Mouse (Mus musculus) heart, adult 2 months (tissue): Measurements from ENCODE around the gene Dnase2b.

Experiments used
- CTCF ChIP-seq: fragments of 200-600 bp; IDR thresholded peaks from 2 replicates; pipeline ENCODE4 v1.8.1; 2022; ENCODE audit warnings: antibody characterized with exemption, mild to moderate bottlenecking, moderate library complexity
- POLR2A ChIP-seq: fragments of 200-500 bp; IDR thresholded peaks from 2 replicates; pipeline ENCODE4 v1.6.1; 2011; ENCODE audit warnings: mild to moderate bottlenecking, low read depth, low read length, control low read depth; ENCODE audit not compliant: insufficient read depth

GRCm38 (mm10) chr3:146620555-146621249, 5.3 kb upstream of the Dnase2b start:
- TF ChIP-seq CTCF, result no peak
- TF ChIP-seq POLR2A, result no peak
